Mouse (Mus musculus): Measurements from ENCODE around the gene Celsr1.

DNA sequence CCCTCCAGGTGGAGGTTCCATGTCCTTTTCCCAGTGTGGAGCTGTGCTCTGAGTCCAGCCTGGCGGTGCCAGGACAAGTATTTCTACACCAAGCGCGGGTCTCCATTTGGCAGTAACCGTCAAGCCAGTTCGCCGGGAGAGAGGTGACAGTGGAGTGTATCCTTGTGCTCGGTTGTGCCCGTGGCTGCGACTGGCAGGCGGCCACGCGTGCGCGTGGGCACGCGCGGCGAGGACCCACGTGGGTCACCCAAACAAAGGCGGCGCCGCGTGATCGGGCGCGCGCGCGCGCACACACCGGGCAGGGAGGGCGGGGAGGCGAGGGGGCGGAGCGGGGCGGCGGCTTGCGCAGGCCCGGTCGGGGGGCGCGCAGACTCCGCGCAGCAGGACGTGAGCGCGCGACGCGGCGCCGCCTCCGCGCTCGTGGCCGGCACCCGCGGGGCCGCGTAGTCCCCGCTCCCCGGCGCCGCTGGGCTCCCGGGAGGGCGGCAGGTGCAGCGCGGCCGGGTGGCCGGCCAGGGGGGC lies 24.9 kb upstream of the Celsr1 start:
- peak; percentile 61; the same call in 1 of the 2 replicates for TF ChIP-seq POLR2A (IDR thresholded peaks at IDR 0.05; ENCODE audit: borderline replicate concordance, insufficient read depth, low read length)
- TF ChIP-seq CTCF (IDR thresholded peaks at IDR 0.05; ENCODE audit: borderline replicate concordance, insufficient read depth, low read depth, low read length) = no peak
